Mouse (Mus musculus) hindbrain, embryonic 11.5 days (tissue): ENCODE measurements around the gene Hscb. TPM values are rescaled to one million over a fixed set of nuclear protein-coding genes. Genes with fewer than 3 reads are reported as not detected.

Source experiments
- ATAC-seq: fragments of 200-750 bp; cut with Nextera tagmentation; 2 replicates; pipeline ENCODE4 v1.8.0; 2017; ENCODE audit warnings: mild to moderate bottlenecking, moderate TSS enrichment, moderate library complexity; ENCODE audit not compliant: low FRiP score
- DNase-seq: peaks from one replicate; pipeline ENCODE4 v3.0.0-alpha.2; 2015; ENCODE audit warnings: low spot score
- H3K27ac ChIP-seq: fragments of 300-500 bp; sonication (generic); 2 replicates; pipeline ENCODE4 v1.5.1; 2014; ENCODE audit warnings: mild to moderate bottlenecking, low read depth, low read length
- H3K27me3 ChIP-seq: fragments of 300-500 bp; sonication (generic); 2 replicates; pipeline ENCODE4 v1.6.1; 2014; ENCODE audit warnings: mild to moderate bottlenecking, low read length, moderate library complexity, mixed read lengths; ENCODE audit not compliant: control insufficient read depth, insufficient read depth
- H3K36me3 ChIP-seq: fragments of 300-500 bp; sonication (generic); 2 replicates; pipeline ENCODE4 v1.6.1; 2014; ENCODE audit warnings: mild to moderate bottlenecking, low read length, moderate library complexity, mixed read lengths; ENCODE audit not compliant: control insufficient read depth, insufficient read depth
- H3K4me1 ChIP-seq: fragments of 300-500 bp; sonication (generic); replicated peaks from 2 replicates; pipeline ENCODE4 v1.6.1; 2014; ENCODE audit warnings: low read length, mixed read lengths; ENCODE audit not compliant: control insufficient read depth, insufficient read depth
- H3K4me2 ChIP-seq: fragments of 300-500 bp; sonication (generic); replicated peaks from 2 replicates; pipeline ENCODE4 v1.6.1; 2014; ENCODE audit warnings: mild to moderate bottlenecking, low read depth, low read length
- H3K4me3 ChIP-seq: fragments of 300-500 bp; sonication (generic); 2 replicates; pipeline ENCODE4 v1.5.1; 2014; ENCODE audit warnings: low read depth, low read length
- H3K9ac ChIP-seq: fragments of 300-500 bp; sonication (generic); 2 replicates; pipeline ENCODE4 v1.6.1; 2014; ENCODE audit warnings: low read depth, low read length
- H3K9me3 ChIP-seq: fragments of 300-500 bp; sonication (generic); 2 replicates; pipeline ENCODE4 v1.6.1; 2016; ENCODE audit warnings: low read length; ENCODE audit not compliant: control insufficient read depth
- WGBS: fragments of 180-500 bp; shearing (Covaris S2); extraction: QIAGEN DNeasy Blood & Tissue Kit; methylation state at CpG from one replicate; pipeline ENCODE4 v1.1.7; 2014; 5-methylcytosine and 5-hydroxymethylcytosine counted together
- polyA plus RNA-seq: library from polyadenylated mRNA; unstranded; fragments of >200 nt; fragmentation: Nextera tagmentation; extraction: Ambion mirVana; gene quantifications from 2 replicates; pipeline ENCODE4 v1.2.1, GENCODE M21; 2014

Gene Hscb
- polyA plus RNA-seq, 1 experiment from 2014 or later: 15.7 TPM

- DNase-seq: peak; percentile 91
- Histone ChIP-seq H3K4me1 (no peaks in the 10 kb centered on the region), H3K27ac (no peak within 1 kb of the TSS), H3K36me3 (no peaks in the 10 kb centered on the region; the same call in 1 of the 2 replicates), H3K9ac (peak within 1 kb of the TSS; percentile 73), H3K4me2 (peak within 1 kb of the TSS; percentile 93), H3K4me3 (peak within 1 kb of the TSS; percentile 81), H3K9me3 (no peaks in the 10 kb centered on the region), H3K27me3 (no peaks in the 10 kb centered on the region)
- peak; percentile 89 for ATAC-seq
- under 1% methylated on average over 54 of the region's 57 CpGs for WGBS
Observed at GRCm38 (mm10) chr5:110779998-110780760, 59.4 kb downstream of the Hscb start, which contains the start of gene Pus1. Gene Pus1, minus strand, starts transcription at chr5:110780659.

GRCm38 (mm10) chr5:110779276-110779997 lies 60.1 kb downstream of the Hscb start:
- Histone ChIP-seq H3K4me2 (peak overlapping the region; percentile 93), H3K27ac (no peak overlapping the region), H3K4me3 (peak overlapping the region; percentile 81), H3K27me3 (no peaks in the 10 kb centered on the region), H3K4me1 (no peaks in the 10 kb centered on the region), H3K36me3 (peaks cover 4% of the 10 kb centered on the region), H3K9ac (peak overlapping the region; percentile 73), H3K9me3 (no peaks in the 10 kb centered on the region)
- peak; percentile 6 for DNase-seq
- no peak for ATAC-seq
- 25% methylated on average over 15 of the region's 15 CpGs for WGBS

Other genes starting within 250 kb of the Hscb start
- gene Noc4l, start 186.4 kb downstream of the Hscb start, polyA plus RNA-seq: 48.2 and 51.0 TPM in 2 replicates
- gene Ddx51, start 186.3 kb downstream of the Hscb start, polyA plus RNA-seq: 26.0 and 30.3 TPM in 2 replicates
- gene Ep400, start 69.1 kb downstream of the Hscb start, polyA plus RNA-seq: 42.1 and 49.7 TPM in 2 replicates
- gene Pus1, start 59.1 kb downstream of the Hscb start, polyA plus RNA-seq: 15.5 and 17.3 TPM in 2 replicates
- gene Ulk1, start 29.7 kb downstream of the Hscb start, polyA plus RNA-seq: 31.7 and 36.1 TPM in 2 replicates
- 24.3 and 26.1 TPM in 2 replicates for gene Chek2, start 202 bp upstream of the Hscb start, polyA plus RNA-seq
- 14.0 and 15.6 TPM in 2 replicates for gene Ttc28, start 40.0 kb upstream of the Hscb start, polyA plus RNA-seq